In the genomic region with DNA sequence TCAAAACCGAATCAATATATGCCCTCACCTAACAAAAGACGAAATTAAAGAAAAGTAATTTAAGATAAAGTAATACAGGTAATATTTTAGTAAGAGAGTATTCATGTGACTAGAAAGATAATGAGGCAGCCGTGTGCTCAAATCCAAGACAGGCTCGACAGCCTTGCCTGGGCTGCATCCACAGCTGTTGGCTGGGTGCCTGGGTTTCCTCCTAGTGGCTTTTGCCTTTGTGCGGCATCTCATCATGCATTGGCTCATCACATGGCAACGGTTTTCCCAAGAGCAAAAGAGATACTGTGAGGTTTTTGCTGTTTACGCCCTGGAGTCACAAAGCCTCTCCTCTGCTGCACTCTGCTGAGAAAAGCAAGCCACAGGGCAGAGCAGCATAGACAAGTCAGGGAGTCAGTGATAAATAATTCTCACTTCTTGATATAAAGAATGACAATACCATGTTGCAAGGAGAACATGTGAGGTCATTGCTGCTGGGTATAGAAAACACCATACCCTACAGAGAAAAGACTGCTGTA, we compare ENCODE assay signal across 8 mouse cellular contexts.
DNase-seq lines count a peak whose midpoint lies in the region; ATAC-seq lines count a peak whose summit lies in the region.
"Had no signal": no experiment of that assay in that cellular context is flagged by ENCODE, and none has a peak within 500 bp of the region (broad histone marks: within the 10 kb centered on the region; RNA-seq: fewer than 3 reads in every experiment).

No protein-coding gene starts in this region.

- no peaks in the 10 kb centered on the region for H3K4me1 ChIP-seq in heart, embryonic 10.5 days

- WGBS in heart, embryonic 10.5 days: 83% methylated on average over 7 of the region's 7 CpGs

- no peak overlapping the region for H3K27ac ChIP-seq in heart, embryonic 10.5 days

- no peaks in the 10 kb centered on the region for H3K9me3 ChIP-seq in heart, embryonic 10.5 days

- no peak overlapping the region for H3K4me3 ChIP-seq in heart, embryonic 10.5 days

- no peaks in the 10 kb centered on the region for H3K27me3 ChIP-seq in heart, embryonic 10.5 days (ENCODE audit: insufficient read depth, poor library complexity, severe bottlenecking)

- peak; percentile 12 to 25 for DNase-seq in layer of hippocampus, adult 8-10 months (ENCODE audit: low spot score in 2 of 2)
- no peak for DNase-seq in layer of hippocampus, adult 9-10 months (ENCODE audit: low spot score)
- DNase-seq in adrenal gland, postnatal 10 days: peak; percentile 56
- peak; percentile 22 for DNase-seq in brain, embryonic 18.5 days (ENCODE audit: low read depth, low spot score)
- peak; percentile 23 for DNase-seq in layer of hippocampus, adult 9-11 months
- DNase-seq in heart, embryonic 10.5 days (ENCODE audit: low spot score): no peak
- DNase-seq: thymus, postnatal 14 days had no signal

- ATAC-seq in inflammation-experienced regulatory T-cells, adult 6 months: no peak

- H3K36me3 ChIP-seq in heart, embryonic 10.5 days: no peaks in the 10 kb centered on the region

Comparison
In these comparisons a context has a peak if more than half of its experiments do, and no peak if none do; other contexts are left out.
1. DNase-seq: peak in layer of hippocampus, adult 8-10 months (2 of 2), adrenal gland, postnatal 10 days (single experiment), brain, embryonic 18.5 days (single experiment) and layer of hippocampus, adult 9-11 months (single experiment); none in layer of hippocampus, adult 9-10 months (single experiment) and heart, embryonic 10.5 days (single experiment).